Mouse (Mus musculus) limb, embryonic 11.5 days (tissue): ENCODE data around the gene Cdc14a. TPM values are rescaled to one million over a fixed set of nuclear protein-coding genes. Genes with fewer than 3 reads are reported as not detected.

Source experiments
- ATAC-seq: fragments of 200-750 bp; cut with Nextera tagmentation; 2 replicates; pipeline ENCODE4 v1.8.0; 2017; ENCODE audit warnings: low read depth; ENCODE audit not compliant: insufficient number of reproducible peaks, low FRiP score, low TSS enrichment
- DNase-seq: peaks from one replicate; pipeline ENCODE4 v3.0.0-alpha.2; 2015; ENCODE audit warnings: low spot score
- H3K27ac ChIP-seq: fragments of 300-500 bp; sonication (generic); replicated peaks from 2 replicates; pipeline ENCODE4 v1.5.1; 2014; ENCODE audit warnings: low read depth, mild to moderate bottlenecking, low read length
- H3K27me3 ChIP-seq: fragments of 300-500 bp; sonication (generic); 2 replicates; pipeline ENCODE4 v1.6.1; 2014; ENCODE audit warnings: mild to moderate bottlenecking, low read length, mixed read lengths; ENCODE audit not compliant: control insufficient read depth, insufficient read depth
- H3K36me3 ChIP-seq: fragments of 300-500 bp; sonication (generic); 2 replicates; pipeline ENCODE4 v1.6.1; 2014; ENCODE audit warnings: mild to moderate bottlenecking, low read length, moderate library complexity, mixed read lengths; ENCODE audit not compliant: control insufficient read depth, insufficient read depth
- H3K4me1 ChIP-seq: fragments of 300-500 bp; sonication (generic); 2 replicates; pipeline ENCODE4 v1.6.1; 2014; ENCODE audit warnings: low read length, mixed read lengths; ENCODE audit not compliant: control insufficient read depth, insufficient read depth
- H3K4me2 ChIP-seq: fragments of 300-500 bp; sonication (generic); 2 replicates; pipeline ENCODE4 v1.6.1; 2014; ENCODE audit warnings: low read depth, mild to moderate bottlenecking, moderate library complexity; ENCODE audit not compliant: severe bottlenecking
- H3K4me3 ChIP-seq: fragments of 300-500 bp; sonication (generic); 2 replicates; pipeline ENCODE4 v1.5.1; 2014; ENCODE audit warnings: low read depth, low read length
- H3K9ac ChIP-seq: fragments of 300-500 bp; sonication (generic); 2 replicates; pipeline ENCODE4 v1.6.1; 2014; ENCODE audit warnings: mild to moderate bottlenecking, low read length
- H3K9me3 ChIP-seq: fragments of 300-500 bp; sonication (generic); 2 replicates; pipeline ENCODE4 v1.6.1; 2016; ENCODE audit warnings: low read length; ENCODE audit not compliant: control insufficient read depth
- WGBS: fragments of 180-500 bp; shearing (Covaris S2); extraction: QIAGEN DNeasy Blood & Tissue Kit; methylation state at CpG from one replicate; pipeline ENCODE4 v1.1.7; 2014; 5-methylcytosine and 5-hydroxymethylcytosine counted together
- polyA plus RNA-seq: library from polyadenylated mRNA; unstranded; fragments of >200 nt; fragmentation: Nextera tagmentation; extraction: Ambion mirVana; gene quantifications from 2 replicates; pipeline ENCODE4 v1.2.1, GENCODE M21; 2014

The Cdc14a gene
- polyA plus RNA-seq, 1 experiment from 2014 or later, result 11.6 TPM

DNA sequence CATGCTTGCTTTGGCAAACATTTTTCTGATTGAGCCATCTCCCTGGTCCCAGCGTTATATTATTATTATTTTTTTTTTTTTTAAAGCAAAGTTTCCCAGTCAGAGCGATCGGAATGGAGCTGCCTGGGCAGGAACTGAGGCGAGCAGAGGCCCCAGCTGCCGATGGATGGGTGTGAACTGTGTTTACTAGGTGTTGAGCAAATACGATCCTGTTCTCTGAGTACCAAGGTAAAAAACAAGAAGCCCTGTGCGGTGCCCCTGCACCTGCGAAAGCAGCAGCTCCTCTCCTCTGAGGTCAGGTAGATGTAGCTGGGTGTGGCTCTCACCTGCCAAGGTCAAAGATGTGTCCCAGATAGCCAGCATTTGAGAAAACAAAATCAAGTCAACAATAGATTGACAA lies 83.6 kb downstream of the Cdc14a start:
- no peak overlapping the region for H3K4me3 ChIP-seq
- ATAC-seq (no peak), DNase-seq (no peak)
- no peak overlapping the region for H3K9ac ChIP-seq
- H3K4me1 ChIP-seq, result no peaks in the 10 kb centered on the region
- H3K4me2 ChIP-seq, result no peak overlapping the region
- no peaks in the 10 kb centered on the region for H3K9me3 ChIP-seq
- 92% methylated on average over 8 of the region's 8 CpGs for WGBS
- no peaks in the 10 kb centered on the region for H3K36me3 ChIP-seq
- H3K27me3 ChIP-seq, result no peaks in the 10 kb centered on the region
- no peak overlapping the region for H3K27ac ChIP-seq

GRCm38 (mm10) chr3:116338616-116339015 lies 85.2 kb downstream of the Cdc14a start:
- Histone ChIP-seq H3K4me3 (no peak overlapping the region), H3K9ac (no peak overlapping the region), H3K36me3 (no peaks in the 10 kb centered on the region), H3K4me1 (no peaks in the 10 kb centered on the region), H3K27ac (no peak overlapping the region), H3K27me3 (no peaks in the 10 kb centered on the region), H3K9me3 (no peaks in the 10 kb centered on the region), H3K4me2 (no peak overlapping the region)
- DNase-seq (no peak), ATAC-seq (no peak)
- 64% methylated on average over 6 of the region's 6 CpGs for WGBS

GRCm38 (mm10) chr3:116337840-116338239 lies 86.0 kb downstream of the Cdc14a start:
- no peak overlapping the region for H3K4me2 ChIP-seq
- DNase-seq (no peak), ATAC-seq (no peak)
- no peaks in the 10 kb centered on the region for H3K9me3 ChIP-seq
- WGBS, result 92% methylated on average over 5 of the region's 5 CpGs
- H3K9ac ChIP-seq, result no peak overlapping the region
- H3K4me1 ChIP-seq, result no peaks in the 10 kb centered on the region
- H3K36me3 ChIP-seq, result no peaks in the 10 kb centered on the region
- H3K27me3 ChIP-seq, result no peaks in the 10 kb centered on the region
- H3K27ac ChIP-seq, result no peak overlapping the region
- no peak overlapping the region for H3K4me3 ChIP-seq

- WGBS, result 85% methylated on average over 4 of the region's 4 CpGs
These were observed 88.8 kb downstream of the Cdc14a start for GRCm38 (mm10) chr3:116335036-116335435.

GRCm38 (mm10) chr3:116333711-116334110 lies 90.1 kb downstream of the Cdc14a start:
- H3K27me3 ChIP-seq, result no peaks in the 10 kb centered on the region
- H3K9ac ChIP-seq, result no peak overlapping the region
- no peaks in the 10 kb centered on the region for H3K4me1 ChIP-seq
- H3K4me3 ChIP-seq, result no peak overlapping the region
- H3K9me3 ChIP-seq, result no peaks in the 10 kb centered on the region
- ATAC-seq (no peak), DNase-seq (no peak)
- H3K27ac ChIP-seq, result no peak overlapping the region
- no peak overlapping the region for H3K4me2 ChIP-seq
- no peaks in the 10 kb centered on the region for H3K36me3 ChIP-seq
- WGBS, result 83% methylated on average over 6 of the region's 6 CpGs

More at GRCm38 (mm10) chr3:116335036-116335435, 88.8 kb downstream of the Cdc14a start:
- no peak overlapping the region for H3K9ac ChIP-seq
- no peaks in the 10 kb centered on the region for H3K27me3 ChIP-seq
- no peak overlapping the region for H3K4me2 ChIP-seq
- no peaks in the 10 kb centered on the region for H3K9me3 ChIP-seq
- DNase-seq (no peak), ATAC-seq (no peak)
- H3K36me3 ChIP-seq, result no peaks in the 10 kb centered on the region
- no peak overlapping the region for H3K27ac ChIP-seq
- no peak overlapping the region for H3K4me3 ChIP-seq
- no peaks in the 10 kb centered on the region for H3K4me1 ChIP-seq

- no peaks in the 10 kb centered on the region for H3K27me3 ChIP-seq
These were observed 90.6 kb downstream of the Cdc14a start for GRCm38 (mm10) chr3:116333229-116333628.

GRCm38 (mm10) chr3:116331811-116332464 lies 91.9 kb downstream of the Cdc14a start:
- Histone ChIP-seq H3K36me3 (no peaks in the 10 kb centered on the region; the same call in 1 of the 2 replicates), H3K4me3 (no peak overlapping the region), H3K9me3 (no peaks in the 10 kb centered on the region), H3K4me2 (no peak overlapping the region), H3K27me3 (no peaks in the 10 kb centered on the region), H3K4me1 (peaks cover 1% of the 10 kb centered on the region; the same call in 1 of the 2 replicates), H3K27ac (no peak overlapping the region), H3K9ac (no peak overlapping the region)
- ATAC-seq (peak; percentile 66; the same call in 1 of the 2 replicates), DNase-seq (peak; percentile 78)
- WGBS, result 47% methylated on average over 8 of the region's 8 CpGs

More at GRCm38 (mm10) chr3:116333229-116333628, 90.6 kb downstream of the Cdc14a start:
- Histone ChIP-seq H3K4me2 (no peak overlapping the region), H3K27ac (no peak overlapping the region), H3K9ac (no peak overlapping the region), H3K4me3 (no peak overlapping the region), H3K4me1 (no peaks in the 10 kb centered on the region), H3K9me3 (no peaks in the 10 kb centered on the region), H3K36me3 (no peaks in the 10 kb centered on the region; the same call in 1 of the 2 replicates)
- DNase-seq (peak; percentile 63), ATAC-seq (no peak)
- whole genome bisulfite sequencing, result 9% methylated on average over 7 of the region's 7 CpGs

- H3K27ac ChIP-seq, result no peak overlapping the region
- no peak for ATAC-seq
- no peaks in the 10 kb centered on the region for H3K9me3 ChIP-seq
- 89% methylated on average over 8 of the region's 8 CpGs for WGBS
- H3K4me3 ChIP-seq, result no peak overlapping the region
- no peak overlapping the region for H3K9ac ChIP-seq
- H3K36me3 ChIP-seq, result no peaks in the 10 kb centered on the region; the same call in 1 of the 2 replicates
- no peak for DNase-seq
- H3K27me3 ChIP-seq, result no peaks in the 10 kb centered on the region
- peaks cover 3% of the 10 kb centered on the region; the same call in 1 of the 2 replicates for H3K4me1 ChIP-seq
- no peak overlapping the region for H3K4me2 ChIP-seq
These were observed 93.9 kb downstream of the Cdc14a start for GRCm38 (mm10) chr3:116329976-116330375.
